Mouse (Mus musculus): Measurements from ENCODE around the gene Kif26b.

Gene Kif26b

GRCm38 (mm10) chr1:178590229-178591171 lies 61.6 kb downstream of the Kif26b start:
- DNase-seq (ENCODE audit: low read depth, low spot score), result no peak

- DNase-seq (ENCODE audit: low read depth, low spot score), result no peak
Observed at GRCm38 (mm10) chr1:178597113-178597512, 68.2 kb downstream of the Kif26b start.

- DNase-seq (ENCODE audit: low read depth, low spot score), result no peak
Observed at GRCm38 (mm10) chr1:178597757-178598156, 68.8 kb downstream of the Kif26b start.

GRCm38 (mm10) chr1:178600851-178601569 lies 72.1 kb downstream of the Kif26b start:
- no peak for DNase-seq (ENCODE audit: low read depth, low spot score)

DNA sequence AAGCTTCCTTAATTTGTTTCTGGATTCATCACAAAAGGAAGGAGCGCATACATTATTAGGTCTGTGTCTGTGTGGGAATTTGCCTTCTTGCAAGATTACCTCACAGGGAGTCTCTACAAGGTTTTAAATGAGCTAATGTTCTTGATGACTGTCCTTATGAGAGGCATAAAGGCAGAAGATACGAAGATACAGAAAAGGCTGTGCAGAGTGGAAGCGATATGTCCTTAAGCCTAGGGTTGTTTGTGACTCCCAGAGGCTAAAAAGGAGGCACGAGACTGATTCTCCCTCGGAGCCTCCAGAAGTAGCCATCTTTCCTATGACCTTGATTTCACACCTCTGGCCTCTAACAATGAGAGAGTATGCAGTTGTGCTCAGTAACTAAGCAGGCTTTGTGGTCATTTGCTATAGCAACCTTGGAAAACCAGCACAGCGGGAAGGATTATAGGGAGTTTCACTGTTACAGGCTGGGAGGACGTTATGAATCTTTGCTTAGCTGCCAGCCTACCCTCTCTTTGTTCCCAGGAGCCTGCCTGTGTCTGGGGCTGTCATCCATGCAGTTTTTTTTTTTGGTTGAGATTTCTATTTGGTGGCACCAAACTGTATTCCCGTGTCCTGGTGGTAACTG lies 80.3 kb downstream of the Kif26b start:
- no peak for DNase-seq (ENCODE audit: low read depth, low spot score)

- no peak for DNase-seq (ENCODE audit: low read depth, low spot score)
Observed at GRCm38 (mm10) chr1:178611512-178611911, 82.6 kb downstream of the Kif26b start.

GRCm38 (mm10) chr1:178621301-178621700 lies 92.4 kb downstream of the Kif26b start:
- no peak for DNase-seq (ENCODE audit: low read depth, low spot score)

DNA sequence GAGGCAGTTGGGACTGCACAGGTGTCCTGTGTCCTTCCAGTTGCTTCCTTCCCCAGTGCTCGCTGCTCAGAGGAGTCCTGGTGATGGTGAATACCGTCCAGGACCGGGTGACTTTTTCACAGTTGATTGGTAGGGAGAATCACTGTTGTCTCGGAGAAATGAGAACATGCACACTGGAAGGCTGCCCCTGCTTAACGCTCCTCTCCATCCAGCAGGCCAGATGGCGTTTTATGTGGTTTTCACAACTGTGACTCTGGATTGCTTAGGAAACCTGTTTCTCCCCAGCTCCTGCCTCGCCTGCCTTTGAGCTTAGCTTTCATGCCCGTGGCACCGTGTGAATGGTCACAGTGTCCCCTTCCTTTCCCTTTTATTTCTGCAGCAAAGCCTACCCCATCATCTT lies 95.0 kb downstream of the Kif26b start:
- DNase-seq (ENCODE audit: low read depth, low spot score), result no peak

DNA sequence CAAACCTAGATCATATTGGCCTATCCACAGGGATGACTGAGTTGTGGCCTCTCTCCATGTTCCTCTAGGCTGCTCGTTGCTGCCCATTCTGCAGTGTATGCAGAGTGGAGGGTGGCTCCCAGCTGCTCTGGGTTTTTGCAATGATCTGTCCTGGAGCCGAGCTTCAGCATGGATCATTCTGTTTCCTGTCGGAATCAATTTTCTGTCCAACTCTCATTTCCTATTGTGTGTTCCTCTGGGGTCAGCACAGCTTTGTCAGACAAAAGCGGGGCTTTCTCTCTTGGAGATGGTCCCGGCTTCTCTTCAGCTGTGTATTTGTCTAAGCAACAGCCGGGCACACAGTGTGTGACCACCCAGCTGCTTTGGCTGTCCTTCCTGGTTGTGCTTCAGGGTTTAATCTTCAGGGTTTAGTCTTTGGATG lies 98.0 kb downstream of the Kif26b start:
- DNase-seq (ENCODE audit: low read depth, low spot score), result no peak

- DNase-seq (ENCODE audit: low read depth, low spot score), result no peak
Observed at GRCm38 (mm10) chr1:178630042-178630441, 101.1 kb downstream of the Kif26b start.

GRCm38 (mm10) chr1:178631863-178632262 lies 102.9 kb downstream of the Kif26b start:
- DNase-seq (ENCODE audit: low read depth, low spot score), result no peak

- no peak for DNase-seq (ENCODE audit: low read depth, low spot score)
Observed at GRCm38 (mm10) chr1:178634359-178635085, 105.6 kb downstream of the Kif26b start.

DNA sequence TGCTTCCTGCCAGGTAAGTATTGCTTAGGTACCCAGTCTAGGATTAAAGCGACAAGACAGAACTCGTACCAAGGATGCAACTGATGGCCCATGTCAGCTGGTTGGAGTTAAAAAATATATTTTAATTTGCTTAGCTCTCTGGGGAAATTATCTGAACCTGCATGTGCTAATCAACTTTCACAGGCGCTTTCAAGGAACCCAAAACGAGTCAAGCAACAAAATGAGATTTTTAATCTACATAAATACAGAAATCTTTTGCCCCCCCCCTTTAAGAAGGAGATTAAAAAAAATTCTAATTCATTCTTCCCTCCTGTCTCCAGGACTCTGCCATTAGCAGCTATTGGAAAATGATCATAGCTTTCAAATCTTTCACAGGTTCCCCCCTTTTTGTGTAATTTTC lies 106.5 kb downstream of the Kif26b start:
- no peak for DNase-seq (ENCODE audit: low read depth, low spot score)

DNA sequence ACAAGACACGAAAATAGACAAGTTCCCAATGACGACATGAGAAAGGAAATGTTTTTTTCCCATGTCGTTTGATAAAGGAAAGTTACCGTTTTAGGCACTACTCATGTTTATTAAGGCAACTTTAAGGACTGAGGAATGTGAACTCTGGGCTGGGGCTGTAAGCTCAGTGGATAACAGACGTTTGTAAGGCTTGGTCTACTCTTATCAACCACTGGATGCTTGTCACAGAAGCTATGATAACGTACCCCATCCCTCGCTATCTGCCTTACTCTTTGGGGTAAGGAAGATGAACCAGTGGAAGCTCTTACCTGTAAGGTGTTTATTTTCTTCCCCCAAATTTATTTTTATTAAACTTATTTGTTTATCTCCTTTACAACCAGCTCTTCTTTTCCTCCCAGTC lies 108.4 kb downstream of the Kif26b start:
- DNase-seq (ENCODE audit: low read depth, low spot score), result no peak

DNA sequence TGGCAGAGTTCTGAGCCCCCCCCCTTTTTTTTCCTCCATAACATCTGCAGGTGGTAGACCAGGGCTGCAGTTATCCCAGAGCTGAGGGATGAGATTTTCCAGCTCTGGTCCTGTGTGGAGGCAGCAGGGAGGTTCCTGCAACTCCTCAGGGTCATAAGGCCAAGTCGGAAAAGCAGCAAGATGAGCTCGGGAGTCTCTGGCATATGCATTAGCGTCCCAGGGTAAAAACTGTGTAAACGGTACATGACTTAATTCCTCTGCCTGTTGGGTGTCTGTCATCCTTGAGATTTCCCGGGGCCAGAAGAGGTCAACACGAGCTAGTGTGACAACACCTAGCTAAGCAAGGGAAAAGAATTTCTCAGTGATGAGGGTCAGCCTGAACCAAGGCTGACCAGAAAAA lies 111.0 kb downstream of the Kif26b start:
- no peak for DNase-seq (ENCODE audit: low read depth, low spot score)

GRCm38 (mm10) chr1:178640719-178641455 lies 112.0 kb downstream of the Kif26b start:
- DNase-seq (ENCODE audit: low read depth, low spot score), result no peak

- DNase-seq (ENCODE audit: low read depth, low spot score), result no peak
Observed at GRCm38 (mm10) chr1:178641788-178642187, 112.9 kb downstream of the Kif26b start.

DNA sequence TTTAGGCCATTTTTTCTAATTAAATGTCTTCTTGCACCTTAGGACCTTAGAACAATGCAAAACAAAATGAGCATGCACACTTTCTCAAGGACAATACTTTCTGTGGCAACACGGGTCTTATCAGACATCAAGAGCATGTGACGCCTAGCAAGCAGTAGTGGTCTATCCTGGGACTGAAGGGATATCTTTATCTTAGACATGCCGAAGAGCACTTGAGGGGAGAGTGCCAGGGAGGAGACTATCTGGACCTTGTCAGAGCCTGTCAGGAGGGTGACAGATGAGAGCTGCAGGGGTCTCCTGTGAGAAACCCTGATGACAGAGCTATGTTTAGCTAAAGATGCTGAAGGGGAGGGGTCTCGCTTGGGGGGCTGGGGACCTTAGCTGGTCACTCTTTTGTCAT lies 116.0 kb downstream of the Kif26b start:
- DNase-seq (ENCODE audit: low read depth, low spot score), result no peak

DNA sequence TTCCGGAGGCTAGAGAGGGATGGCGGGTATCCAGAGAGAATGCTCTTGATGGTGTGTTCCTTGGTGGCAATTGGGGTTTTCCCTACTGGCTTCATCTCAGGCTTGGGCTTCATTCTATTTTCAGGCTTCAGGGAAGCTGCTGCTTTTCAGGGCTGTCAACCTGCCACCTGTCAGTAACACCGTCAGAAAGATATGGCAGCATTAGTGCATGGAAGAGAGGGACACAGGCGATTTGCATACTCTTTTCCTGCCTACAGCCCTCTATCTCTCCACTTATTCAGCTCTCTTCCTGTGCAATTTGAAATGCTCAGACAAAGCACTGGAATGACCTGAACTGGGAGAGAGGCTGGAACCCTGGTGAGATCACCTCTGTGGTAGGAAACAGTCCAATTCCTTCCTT lies 117.7 kb downstream of the Kif26b start:
- no peak for DNase-seq (ENCODE audit: low read depth, low spot score)

GRCm38 (mm10) chr1:178655525-178655924 lies 126.6 kb downstream of the Kif26b start:
- no peak for DNase-seq (ENCODE audit: low read depth, low spot score)

GRCm38 (mm10) chr1:178661035-178661434 lies 132.1 kb downstream of the Kif26b start:
- no peak for DNase-seq (ENCODE audit: low read depth, low spot score)
